Mouse (Mus musculus) kidney, adult 2 months (tissue): ENCODE measurements around the gene Tiam1. TPM values are rescaled to one million over a fixed set of nuclear protein-coding genes. Genes with fewer than 3 reads are reported as not detected.
A peak's percentile ranks its signal among the peaks of the same experiment; 100 is the strongest.

Source experiments
- DNase-seq: peaks from one replicate; pipeline ENCODE4 v3.0.0; 2021
- H3K27ac ChIP-seq: fragments of 200-500 bp; 2 replicates; pipeline ENCODE4 v1.5.1; 2012; ENCODE audit warnings: low read depth, low read length, control low read depth, inconsistent platforms; ENCODE audit not compliant: insufficient read depth
- H3K27me3 ChIP-seq: fragments of 200-500 bp; replicated peaks from 2 replicates; pipeline ENCODE4 v1.6.1; 2012; ENCODE audit warnings: mild to moderate bottlenecking, moderate library complexity, low read length, inconsistent platforms; ENCODE audit not compliant: control insufficient read depth, insufficient read depth
- H3K36me3 ChIP-seq: fragments of 200-500 bp; 2 replicates; pipeline ENCODE4 v1.6.1; 2012; ENCODE audit warnings: mild to moderate bottlenecking, moderate library complexity, low read length, inconsistent platforms; ENCODE audit not compliant: control insufficient read depth, insufficient read depth
- H3K4me1 ChIP-seq: fragments of 200-500 bp; 2 replicates; pipeline ENCODE4 v1.6.1; 2011; ENCODE audit warnings: low read length; ENCODE audit not compliant: control insufficient read depth, insufficient read depth
- H3K4me3 ChIP-seq: fragments of 200-500 bp; 2 replicates; pipeline ENCODE4 v1.5.1; 2011; ENCODE audit warnings: mild to moderate bottlenecking, low read depth, low read length, control low read depth; ENCODE audit not compliant: insufficient read depth
- CTCF ChIP-seq: fragments of 200-500 bp; conservative IDR thresholded peaks from 2 replicates; pipeline ENCODE4 v1.5.1; 2011; ENCODE audit warnings: low read depth, mild to moderate bottlenecking, control low read depth, low read length, moderate library complexity, mixed read lengths; ENCODE audit not compliant: insufficient read depth, insufficient read length
- POLR2A ChIP-seq: fragments of 200-500 bp; IDR thresholded peaks from one replicate; pipeline ENCODE4 v1.6.1; 2011; ENCODE audit warnings: low read depth, low read length, control low read depth
- WGBS: fragments of 180-500 bp; shearing (Covaris S2); methylation state at CpG from one replicate; pipeline ENCODE4 v1.1.7; 2018; 5-methylcytosine and 5-hydroxymethylcytosine counted together
- polyA plus RNA-seq: library from polyadenylated mRNA; depleted of rRNA; stranded (reverse); fragments of >200 nt; gene quantifications from 2 replicates; pipeline ENCODE4 v1.2.3, GENCODE M21; 2012

The Tiam1 gene
- polyA plus RNA-seq, 1 experiment, result 4.0 TPM

DNA sequence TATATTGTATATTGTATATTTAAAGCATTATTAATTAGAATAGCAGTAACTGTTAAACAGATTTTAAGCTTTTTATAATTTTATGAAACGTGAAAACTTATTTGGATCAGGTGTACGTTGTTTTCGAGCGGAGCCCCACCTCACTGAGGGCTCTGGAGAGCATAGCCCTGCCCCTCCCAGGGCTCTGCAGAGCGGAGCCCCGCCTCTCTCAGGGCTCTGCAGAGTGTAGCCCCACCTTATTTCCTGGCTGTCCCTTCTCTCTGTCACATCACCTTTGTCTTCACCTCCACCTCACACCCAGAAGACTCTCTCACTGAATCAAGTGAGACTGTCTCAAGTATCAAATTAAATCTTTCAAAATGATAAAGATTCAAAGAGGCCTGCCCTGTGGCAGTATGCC is 171.6 kb downstream of the Tiam1 start:
- Histone ChIP-seq H3K36me3 (no peaks in the 10 kb centered on the region), H3K27me3 (no peaks in the 10 kb centered on the region), H3K27ac (no peak overlapping the region), H3K4me3 (no peak overlapping the region), H3K4me1 (no peaks in the 10 kb centered on the region)
- 94% methylated on average over 6 of the region's 6 CpGs for WGBS
- no peak for TF ChIP-seq POLR2A
- no peak for TF ChIP-seq CTCF
- no peak for DNase-seq

DNA sequence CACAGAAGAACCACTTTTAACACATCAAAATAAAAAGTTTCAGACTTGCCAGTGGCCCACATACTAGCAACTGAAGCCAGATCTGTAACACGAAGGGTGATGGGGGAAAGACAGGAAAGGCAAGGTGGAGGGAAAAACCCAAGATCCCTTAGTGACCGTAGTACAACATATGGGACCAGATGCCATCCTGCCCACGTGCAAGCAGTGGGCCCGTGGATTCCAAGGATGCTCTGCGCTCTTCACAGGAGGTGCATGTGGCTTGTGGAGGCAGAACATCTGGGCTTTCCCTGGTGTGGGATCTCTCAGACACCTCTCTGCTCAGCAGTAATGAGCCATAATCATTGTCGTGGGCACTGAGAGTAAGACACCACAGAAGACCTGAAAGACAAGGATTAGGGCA is 175.5 kb downstream of the Tiam1 start:
- no peak for DNase-seq
- TF ChIP-seq POLR2A (no peak), CTCF (no peak)
- Histone ChIP-seq H3K4me3 (no peak overlapping the region), H3K27me3 (no peaks in the 10 kb centered on the region), H3K4me1 (no peaks in the 10 kb centered on the region), H3K27ac (no peak overlapping the region), H3K36me3 (no peaks in the 10 kb centered on the region)
- WGBS, result 72% methylated on average over 6 of the region's 6 CpGs

DNA sequence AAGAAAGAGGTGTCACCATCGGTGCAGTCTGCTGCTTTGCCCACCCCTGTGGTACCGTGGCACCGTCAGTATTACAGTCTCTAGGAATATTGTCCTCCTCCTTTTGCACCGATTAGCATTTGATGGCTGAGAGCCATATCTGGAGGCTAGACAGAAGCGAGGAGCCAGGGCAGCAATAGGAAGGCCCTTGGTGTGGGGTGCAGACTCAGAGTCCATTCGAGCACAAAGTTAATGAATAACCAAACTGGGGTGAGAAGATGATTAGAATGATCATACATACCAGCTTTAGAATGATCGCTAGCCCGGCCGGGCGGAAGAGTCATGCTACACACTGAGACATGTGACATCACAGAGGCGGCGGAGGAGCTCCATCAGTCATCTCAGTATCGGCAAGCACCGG is 180.7 kb downstream of the Tiam1 start:
- Histone ChIP-seq H3K4me1 (0 out of 2 replicates have a peak, but pooled peaks cover 2% of the 10 kb centered on the region), H3K4me3 (no peak overlapping the region)
- TF ChIP-seq CTCF (no peak), POLR2A (no peak)

DNA sequence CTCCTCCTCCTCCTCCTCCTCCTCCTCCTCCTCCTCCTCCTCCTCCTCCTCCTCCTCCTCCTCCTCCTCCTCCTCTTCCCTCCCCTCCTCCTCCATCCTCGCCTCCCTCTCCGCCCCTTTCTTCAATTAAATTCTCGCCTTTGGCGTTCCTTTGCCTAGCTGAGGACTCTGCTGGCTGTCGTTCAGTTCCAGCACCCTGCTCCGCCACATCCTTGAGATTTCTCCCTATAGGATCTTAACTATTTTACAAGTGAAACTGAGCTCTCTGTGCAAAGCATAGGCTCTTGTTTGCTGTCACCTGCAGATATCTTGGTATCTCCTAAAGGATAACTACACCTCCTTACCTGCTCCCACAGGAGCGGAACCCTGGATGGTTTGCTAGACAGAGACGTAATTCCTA is 182.7 kb downstream of the Tiam1 start:
- Histone ChIP-seq H3K27ac (no peak overlapping the region), H3K27me3 (no peaks in the 10 kb centered on the region), H3K36me3 (no peaks in the 10 kb centered on the region), H3K4me3 (peak overlapping the region; percentile 46; the same call in 1 of the 2 replicates), H3K4me1 (0 out of 2 replicates have a peak, but pooled peaks cover 2% of the 10 kb centered on the region)
- no peak for DNase-seq
- TF ChIP-seq CTCF (no peak), POLR2A (no peak)
- 20% methylated on average over 6 of the region's 8 CpGs for WGBS

More for the DNA sequence above, 180.7 kb downstream of the Tiam1 start:
- 71% methylated on average over 14 of the region's 14 CpGs for WGBS
- Histone ChIP-seq H3K27ac (no peak overlapping the region), H3K27me3 (no peaks in the 10 kb centered on the region), H3K36me3 (no peaks in the 10 kb centered on the region)
- peak; percentile 66 for DNase-seq

DNA sequence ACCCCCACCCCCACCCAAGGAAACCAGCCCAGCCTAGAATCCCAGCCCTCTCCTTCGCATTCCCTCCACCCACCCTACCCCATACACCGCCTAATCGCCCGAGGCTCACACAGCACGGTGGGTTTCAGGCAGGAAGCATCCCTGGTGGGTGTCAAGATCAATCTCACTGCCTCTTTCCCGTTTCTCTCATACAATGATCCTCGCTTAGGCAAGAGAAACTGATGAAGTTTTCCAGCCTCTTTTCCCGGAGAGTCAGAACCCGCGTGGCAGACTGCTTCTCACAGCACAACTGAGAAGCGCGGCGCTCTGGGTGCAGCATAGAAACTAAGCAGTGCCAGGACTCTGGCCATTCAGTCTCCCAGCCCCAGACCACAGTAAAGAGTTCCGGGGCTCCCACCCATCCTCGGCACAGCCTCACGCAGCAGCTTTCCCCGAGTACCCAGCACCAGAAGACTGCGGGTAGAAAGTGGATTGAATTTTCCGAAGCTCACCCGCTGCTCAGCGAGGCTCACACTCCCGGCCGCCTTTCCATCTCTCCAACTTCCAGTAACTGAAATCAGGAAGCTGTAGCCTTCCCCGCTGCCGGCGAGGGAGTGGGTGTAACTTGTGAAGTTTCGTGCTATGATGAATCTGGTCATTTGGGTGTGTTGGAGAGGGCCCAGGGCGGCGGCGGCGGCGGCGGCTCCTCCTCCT is 183.2 kb downstream of the Tiam1 start:
- TF ChIP-seq CTCF (no peak), POLR2A (no peak)
- Histone ChIP-seq H3K4me1 (0 out of 2 replicates have a peak, but pooled peaks cover 2% of the 10 kb centered on the region), H3K27ac (no peak overlapping the region), H3K27me3 (no peaks in the 10 kb centered on the region), H3K4me3 (peak overlapping the region; percentile 46), H3K36me3 (no peaks in the 10 kb centered on the region)
- under 1% methylated on average over 33 of the region's 33 CpGs for WGBS
- DNase-seq, result peak; percentile 56

DNA sequence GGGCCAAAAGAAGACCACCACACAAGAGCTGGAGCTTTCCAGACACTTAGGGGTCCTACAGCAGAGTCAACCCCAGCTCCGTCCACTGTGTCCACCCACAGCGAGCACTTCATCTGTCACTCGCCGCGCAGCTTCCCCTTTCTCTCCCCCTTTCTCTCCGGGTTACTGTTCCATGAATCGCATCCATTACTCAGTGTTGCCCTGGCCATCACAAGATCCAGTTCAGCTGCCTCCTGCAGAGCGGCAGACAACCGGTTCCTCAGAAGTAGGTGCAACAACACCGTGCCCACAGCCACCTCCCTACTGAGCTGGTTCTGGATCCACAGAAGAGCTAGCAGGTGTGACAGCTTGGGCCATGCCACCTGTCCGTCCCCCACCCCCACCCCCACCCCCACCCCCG is 184.6 kb downstream of the Tiam1 start:
- Histone ChIP-seq H3K27ac (no peak overlapping the region), H3K36me3 (no peaks in the 10 kb centered on the region), H3K4me1 (0 out of 2 replicates have a peak, but pooled peaks cover 2% of the 10 kb centered on the region), H3K4me3 (no peak overlapping the region), H3K27me3 (no peaks in the 10 kb centered on the region)
- TF ChIP-seq POLR2A (no peak), CTCF (no peak)
- DNase-seq, result peak; percentile 18
- WGBS, result 25% methylated on average over 12 of the region's 12 CpGs

DNA sequence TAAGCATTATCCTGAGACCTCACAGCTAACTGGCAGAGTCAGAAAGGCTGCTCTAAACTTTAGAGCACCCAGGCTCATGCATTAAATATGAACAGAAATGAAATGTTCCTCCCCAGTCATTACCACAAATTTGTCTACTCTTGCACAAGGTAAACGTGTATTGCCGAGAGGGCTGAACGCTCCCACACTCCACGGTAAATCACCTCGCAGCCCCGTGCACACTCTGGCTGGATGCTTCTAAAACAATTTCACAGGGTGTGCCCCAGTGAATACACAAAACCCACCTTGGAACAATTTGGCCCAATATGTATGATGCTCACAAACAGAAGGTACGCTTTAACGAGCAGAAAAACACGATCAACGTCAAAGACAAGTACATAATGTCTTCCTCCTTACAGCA is 185.5 kb downstream of the Tiam1 start:
- DNase-seq, result no peak
- H3K27me3 ChIP-seq, result no peaks in the 10 kb centered on the region
- 83% methylated on average over 10 of the region's 10 CpGs for WGBS

More for the DNA sequence above, 185.5 kb downstream of the Tiam1 start:
- Histone ChIP-seq H3K27ac (no peak overlapping the region), H3K4me3 (no peak overlapping the region), H3K4me1 (0 out of 2 replicates have a peak, but pooled peaks cover 2% of the 10 kb centered on the region), H3K36me3 (no peaks in the 10 kb centered on the region)
- TF ChIP-seq CTCF, result no peak
- no peak for TF ChIP-seq POLR2A
